Mouse (Mus musculus): ENCODE measurements around the gene Rbak. TPM values are rescaled to one million over a fixed set of nuclear protein-coding genes. Genes with fewer than 3 reads are reported as not detected.

Rbak gene
- polyA plus RNA-seq (2014; fragmentation: Nextera tagmentation; extraction: Ambion mirVana): 13.3 and 15.6 TPM in 2 replicates

- WGBS: under 1% methylated on average over 57 of the region's 58 CpGs
- no peaks in the 10 kb centered on the region for H3K9me3 ChIP-seq (ENCODE audit: control insufficient read depth, low read length)
- H3K36me3 ChIP-seq (ENCODE audit: control insufficient read depth, insufficient read depth, low read length): peaks cover 18% of the 10 kb centered on the region; the same call in 1 of the 2 replicates
- peak; percentile 93 for DNase-seq (ENCODE audit: low spot score)
- peak within 1 kb of the TSS; percentile 31; the same call in 1 of the 2 replicates for H3K27ac ChIP-seq (replicated peaks; ENCODE audit: low read depth, low read length)
- H3K27me3 ChIP-seq (ENCODE audit: control insufficient read depth, insufficient read depth, low read length): no peaks in the 10 kb centered on the region
- peaks cover 8% of the 10 kb centered on the region; the same call in 1 of the 2 replicates for H3K4me1 ChIP-seq (ENCODE audit: control insufficient read depth, insufficient read depth, low read length)
- ATAC-seq (ENCODE audit: insufficient number of reproducible peaks, low FRiP score, low TSS enrichment, low read depth): peak; percentile 90
- peak within 1 kb of the TSS; percentile 87 for H3K4me3 ChIP-seq (ENCODE audit: low read depth, low read length)
- peak within 1 kb of the TSS; percentile 76 for H3K4me2 ChIP-seq (ENCODE audit: low read depth, severe bottlenecking)
- peak within 1 kb of the TSS; percentile 86 for H3K9ac ChIP-seq (ENCODE audit: low read length)
These were observed at the start of gene Rbak, which contains the start of gene Spdye4b for GRCm38 (mm10) chr5:143180255-143181076. TSS of gene Rbak (minus strand) at chr5:143180775. TSS of gene Spdye4b (plus strand) at chr5:143181017.

GRCm38 (mm10) chr5:143226790-143227189 is 46.2 kb upstream of the Rbak start, which contains the start of gene Spdye4a:
TSS of gene Spdye4a (minus strand) at chr5:143226890.
- Histone ChIP-seq H3K27ac (replicated peaks; ENCODE audit: low read depth, low read length) (no peak within 1 kb of the TSS), H3K36me3 (ENCODE audit: control insufficient read depth, insufficient read depth, low read length) (no peaks in the 10 kb centered on the region), H3K4me2 (ENCODE audit: low read depth, severe bottlenecking) (no peak within 1 kb of the TSS), H3K4me3 (ENCODE audit: low read depth, low read length) (no peak within 1 kb of the TSS), H3K9ac (ENCODE audit: low read length) (no peak within 1 kb of the TSS), H3K4me1 (ENCODE audit: control insufficient read depth, insufficient read depth, low read length) (no peaks in the 10 kb centered on the region), H3K9me3 (ENCODE audit: control insufficient read depth, low read length) (no peaks in the 10 kb centered on the region), H3K27me3 (ENCODE audit: control insufficient read depth, insufficient read depth, low read length) (no peaks in the 10 kb centered on the region)
- 88% methylated on average over 3 of the region's 3 CpGs for WGBS
- DNase-seq (ENCODE audit: low spot score) (no peak), ATAC-seq (ENCODE audit: insufficient number of reproducible peaks, low FRiP score, low TSS enrichment, low read depth) (no peak)

GRCm38 (mm10) chr5:143222287-143222686 is 41.7 kb upstream of the Rbak start:
- WGBS: 66% methylated on average over 1 of the region's 1 CpGs
- no peak overlapping the region for H3K4me3 ChIP-seq (ENCODE audit: low read depth, low read length)
- H3K4me1 ChIP-seq (ENCODE audit: control insufficient read depth, insufficient read depth, low read length): no peaks in the 10 kb centered on the region
- no peaks in the 10 kb centered on the region for H3K27me3 ChIP-seq (ENCODE audit: control insufficient read depth, insufficient read depth, low read length)
- no peak overlapping the region for H3K4me2 ChIP-seq (ENCODE audit: low read depth, severe bottlenecking)
- no peak for DNase-seq (ENCODE audit: low spot score)
- no peaks in the 10 kb centered on the region for H3K36me3 ChIP-seq (ENCODE audit: control insufficient read depth, insufficient read depth, low read length)
- no peaks in the 10 kb centered on the region for H3K9me3 ChIP-seq (ENCODE audit: control insufficient read depth, low read length)
- H3K9ac ChIP-seq (ENCODE audit: low read length): no peak overlapping the region
- H3K27ac ChIP-seq (replicated peaks; ENCODE audit: low read depth, low read length): no peak overlapping the region
- no peak for ATAC-seq (ENCODE audit: insufficient number of reproducible peaks, low FRiP score, low TSS enrichment, low read depth)

- H3K9me3 ChIP-seq (ENCODE audit: control insufficient read depth, low read length): no peaks in the 10 kb centered on the region
- no peaks in the 10 kb centered on the region for H3K27me3 ChIP-seq (ENCODE audit: control insufficient read depth, insufficient read depth, low read length)
- H3K4me2 ChIP-seq (ENCODE audit: low read depth, severe bottlenecking): no peak overlapping the region
- H3K4me1 ChIP-seq (ENCODE audit: control insufficient read depth, insufficient read depth, low read length): no peaks in the 10 kb centered on the region
- WGBS: 85% methylated on average over 5 of the region's 5 CpGs
- ATAC-seq (ENCODE audit: insufficient number of reproducible peaks, low FRiP score, low TSS enrichment, low read depth) (no peak), DNase-seq (ENCODE audit: low spot score) (no peak)
- no peak overlapping the region for H3K27ac ChIP-seq (replicated peaks; ENCODE audit: low read depth, low read length)
- H3K4me3 ChIP-seq (ENCODE audit: low read depth, low read length): no peak overlapping the region
- H3K9ac ChIP-seq (ENCODE audit: low read length): no peak overlapping the region
- no peaks in the 10 kb centered on the region for H3K36me3 ChIP-seq (ENCODE audit: control insufficient read depth, insufficient read depth, low read length)
These were observed 40.4 kb upstream of the Rbak start for GRCm38 (mm10) chr5:143220996-143221395.

GRCm38 (mm10) chr5:143213832-143214231 is 33.3 kb upstream of the Rbak start:
- WGBS: 62% methylated on average over 2 of the region's 2 CpGs
- Histone ChIP-seq H3K36me3 (ENCODE audit: control insufficient read depth, insufficient read depth, low read length) (no peaks in the 10 kb centered on the region), H3K9ac (ENCODE audit: low read length) (no peak overlapping the region), H3K9me3 (ENCODE audit: control insufficient read depth, low read length) (no peaks in the 10 kb centered on the region), H3K4me1 (ENCODE audit: control insufficient read depth, insufficient read depth, low read length) (no peaks in the 10 kb centered on the region), H3K4me3 (ENCODE audit: low read depth, low read length) (no peak overlapping the region), H3K27me3 (ENCODE audit: control insufficient read depth, insufficient read depth, low read length) (no peaks in the 10 kb centered on the region), H3K4me2 (ENCODE audit: low read depth, severe bottlenecking) (no peak overlapping the region), H3K27ac (replicated peaks; ENCODE audit: low read depth, low read length) (no peak overlapping the region)
- ATAC-seq (ENCODE audit: insufficient number of reproducible peaks, low FRiP score, low TSS enrichment, low read depth): no peak
- no peak for DNase-seq (ENCODE audit: low spot score)

- Histone ChIP-seq H3K27me3 (ENCODE audit: control insufficient read depth, insufficient read depth, low read length) (no peaks in the 10 kb centered on the region), H3K9me3 (ENCODE audit: control insufficient read depth, low read length) (peaks cover 3% of the 10 kb centered on the region; the same call in 1 of the 2 replicates), H3K4me3 (ENCODE audit: low read depth, low read length) (no peak overlapping the region), H3K9ac (ENCODE audit: low read length) (no peak overlapping the region), H3K36me3 (ENCODE audit: control insufficient read depth, insufficient read depth, low read length) (no peaks in the 10 kb centered on the region), H3K4me2 (ENCODE audit: low read depth, severe bottlenecking) (no peak overlapping the region), H3K4me1 (ENCODE audit: control insufficient read depth, insufficient read depth, low read length) (no peaks in the 10 kb centered on the region), H3K27ac (replicated peaks; ENCODE audit: low read depth, low read length) (no peak overlapping the region)
- DNase-seq (ENCODE audit: low spot score) (no peak), ATAC-seq (ENCODE audit: insufficient number of reproducible peaks, low FRiP score, low TSS enrichment, low read depth) (no peak)
- 77% methylated on average over 3 of the region's 3 CpGs for WGBS
These were observed 24.4 kb upstream of the Rbak start for GRCm38 (mm10) chr5:143205015-143205414.

- Histone ChIP-seq H3K4me3 (ENCODE audit: low read depth, low read length) (no peak overlapping the region), H3K36me3 (ENCODE audit: control insufficient read depth, insufficient read depth, low read length) (no peaks in the 10 kb centered on the region), H3K4me2 (ENCODE audit: low read depth, severe bottlenecking) (no peak overlapping the region), H3K4me1 (ENCODE audit: control insufficient read depth, insufficient read depth, low read length) (no peaks in the 10 kb centered on the region), H3K9me3 (ENCODE audit: control insufficient read depth, low read length) (no peaks in the 10 kb centered on the region), H3K9ac (ENCODE audit: low read length) (no peak overlapping the region), H3K27me3 (ENCODE audit: control insufficient read depth, insufficient read depth, low read length) (no peaks in the 10 kb centered on the region), H3K27ac (replicated peaks; ENCODE audit: low read depth, low read length) (no peak overlapping the region)
- ATAC-seq (ENCODE audit: insufficient number of reproducible peaks, low FRiP score, low TSS enrichment, low read depth) (no peak), DNase-seq (ENCODE audit: low spot score) (no peak)
- WGBS: 87% methylated on average over 4 of the region's 4 CpGs
These were observed 15.9 kb upstream of the Rbak start for GRCm38 (mm10) chr5:143196506-143196905.

- Histone ChIP-seq H3K4me1 (ENCODE audit: control insufficient read depth, insufficient read depth, low read length) (no peaks in the 10 kb centered on the region), H3K4me2 (ENCODE audit: low read depth, severe bottlenecking) (no peak overlapping the region), H3K4me3 (ENCODE audit: low read depth, low read length) (no peak overlapping the region), H3K9ac (ENCODE audit: low read length) (no peak overlapping the region), H3K36me3 (ENCODE audit: control insufficient read depth, insufficient read depth, low read length) (no peaks in the 10 kb centered on the region), H3K27me3 (ENCODE audit: control insufficient read depth, insufficient read depth, low read length) (no peaks in the 10 kb centered on the region), H3K27ac (replicated peaks; ENCODE audit: low read depth, low read length) (no peak overlapping the region), H3K9me3 (ENCODE audit: control insufficient read depth, low read length) (no peaks in the 10 kb centered on the region)
- ATAC-seq (ENCODE audit: insufficient number of reproducible peaks, low FRiP score, low TSS enrichment, low read depth) (no peak), DNase-seq (ENCODE audit: low spot score) (no peak)
- 79% methylated on average over 2 of the region's 2 CpGs for WGBS
These were observed 14.6 kb upstream of the Rbak start for GRCm38 (mm10) chr5:143195166-143195565.
